Mouse (Mus musculus) heart, embryonic 16.5 days (tissue): ENCODE results near the gene Cel. TPM values are rescaled to one million over a fixed set of nuclear protein-coding genes. Genes with fewer than 3 reads are reported as not detected.

Experiments
- ATAC-seq: fragments of 200-750 bp; cut with Nextera tagmentation; replicated peaks from 2 replicates; pipeline ENCODE4 v1.8.0; 2017; ENCODE audit warnings: moderate number of reproducible peaks; ENCODE audit not compliant: insufficient read depth, low FRiP score; ENCODE audit errors: extremely low read depth
- H3K27ac ChIP-seq: fragments of 300-500 bp; sonication (generic); 2 replicates; pipeline ENCODE4 v1.5.1; 2014; ENCODE audit warnings: mild to moderate bottlenecking, low read length, control low read depth, moderate library complexity
- H3K27me3 ChIP-seq: fragments of 300-500 bp; sonication (generic); 2 replicates; pipeline ENCODE4 v1.6.1; 2014; ENCODE audit warnings: low read length, mixed read lengths; ENCODE audit not compliant: control insufficient read depth, insufficient read depth
- H3K36me3 ChIP-seq: fragments of 300-500 bp; sonication (generic); 2 replicates; pipeline ENCODE4 v1.6.1; 2014; ENCODE audit not compliant: control insufficient read depth, insufficient read depth
- H3K4me1 ChIP-seq: fragments of 300-500 bp; sonication (generic); 2 replicates; pipeline ENCODE4 v1.6.1; 2014; ENCODE audit warnings: low read length, mixed read lengths; ENCODE audit not compliant: control insufficient read depth, insufficient read depth
- H3K4me2 ChIP-seq: fragments of 300-500 bp; sonication (generic); 2 replicates; pipeline ENCODE4 v1.6.1; 2014; ENCODE audit warnings: low read depth, mild to moderate bottlenecking, control low read depth, low read length
- H3K4me3 ChIP-seq: fragments of 300-500 bp; sonication (generic); 2 replicates; pipeline ENCODE4 v1.5.1; 2014; ENCODE audit warnings: mild to moderate bottlenecking, control low read depth, low read length
- H3K9ac ChIP-seq: fragments of 300-500 bp; sonication (generic); 2 replicates; pipeline ENCODE4 v1.6.1; 2014; ENCODE audit warnings: low read length, control low read depth
- H3K9me3 ChIP-seq: fragments of 300-500 bp; sonication (generic); replicated peaks from 2 replicates; pipeline ENCODE4 v1.6.1; 2016; ENCODE audit warnings: low read length; ENCODE audit not compliant: control insufficient read depth
- WGBS: fragments of 180-500 bp; shearing (Covaris S2); extraction: QIAGEN DNeasy Blood & Tissue Kit; methylation state at CpG from one replicate; pipeline ENCODE4 v1.1.7; 2014; 5-methylcytosine and 5-hydroxymethylcytosine counted together
- polyA plus RNA-seq: library from polyadenylated mRNA; unstranded; fragments of >200 nt; fragmentation: Nextera tagmentation; extraction: Ambion mirVana; gene quantifications from 2 replicates; pipeline ENCODE4 v1.2.1, GENCODE M21; 2015

Cel gene
- polyA plus RNA-seq, 1 experiment from 2014 or later, result 0.30 TPM

- ATAC-seq, result no peak
- Histone ChIP-seq H3K36me3 (no peaks in the 10 kb centered on the region), H3K4me2 (no peak overlapping the region), H3K4me1 (no peaks in the 10 kb centered on the region), H3K9ac (no peak overlapping the region), H3K27ac (no peak overlapping the region), H3K9me3 (no peaks in the 10 kb centered on the region), H3K27me3 (no peaks in the 10 kb centered on the region), H3K4me3 (no peak overlapping the region)
- WGBS, result 61% methylated on average over 2 of the region's 2 CpGs
These were observed 28.3 kb upstream of the Cel start for GRCm38 (mm10) chr2:28591479-28591878.

- Histone ChIP-seq H3K27me3 (no peaks in the 10 kb centered on the region), H3K4me1 (no peaks in the 10 kb centered on the region), H3K9ac (no peak overlapping the region), H3K27ac (no peak overlapping the region), H3K4me3 (no peak overlapping the region), H3K9me3 (no peaks in the 10 kb centered on the region), H3K36me3 (no peaks in the 10 kb centered on the region), H3K4me2 (no peak overlapping the region)
- 23% methylated on average over 1 of the region's 1 CpGs for WGBS
- ATAC-seq, result no peak
These were observed 25.4 kb upstream of the Cel start for GRCm38 (mm10) chr2:28588574-28588973.

GRCm38 (mm10) chr2:28585730-28586129 lies 22.5 kb upstream of the Cel start:
- Histone ChIP-seq H3K4me1 (peaks cover 7% of the 10 kb centered on the region), H3K27ac (no peak overlapping the region)

GRCm38 (mm10) chr2:28585043-28585571 lies 21.9 kb upstream of the Cel start:
- 15% methylated on average over 6 of the region's 6 CpGs for WGBS
- no peaks in the 10 kb centered on the region for H3K36me3 ChIP-seq
- H3K4me1 ChIP-seq, result peaks cover 7% of the 10 kb centered on the region
- H3K4me3 ChIP-seq, result no peak overlapping the region
- no peak for ATAC-seq
- H3K27me3 ChIP-seq, result no peaks in the 10 kb centered on the region
- H3K9ac ChIP-seq, result no peak overlapping the region
- H3K27ac ChIP-seq, result no peak overlapping the region
- H3K4me2 ChIP-seq, result no peak overlapping the region
- H3K9me3 ChIP-seq, result no peaks in the 10 kb centered on the region

More at GRCm38 (mm10) chr2:28585730-28586129, 22.5 kb upstream of the Cel start:
- no peaks in the 10 kb centered on the region for H3K27me3 ChIP-seq
- H3K4me2 ChIP-seq, result no peak overlapping the region
- H3K36me3 ChIP-seq, result no peaks in the 10 kb centered on the region
- 33% methylated on average over 2 of the region's 2 CpGs for WGBS
- ATAC-seq, result no peak
- H3K4me3 ChIP-seq, result no peak overlapping the region
- H3K9me3 ChIP-seq, result no peaks in the 10 kb centered on the region
- no peak overlapping the region for H3K9ac ChIP-seq

- H3K27ac ChIP-seq, result peak within 1 kb of the TSS; percentile 92
- peaks cover 7% of the 10 kb centered on the region for H3K4me1 ChIP-seq
- WGBS, result 69% methylated on average over 9 of the region's 9 CpGs
- peak within 1 kb of the TSS; percentile 87 for H3K4me3 ChIP-seq
- no peak for ATAC-seq
- H3K9ac ChIP-seq, result peak within 1 kb of the TSS; percentile 86
- H3K36me3 ChIP-seq, result peaks cover 5% of the 10 kb centered on the region
- no peaks in the 10 kb centered on the region for H3K9me3 ChIP-seq
- H3K27me3 ChIP-seq, result no peaks in the 10 kb centered on the region
- H3K4me2 ChIP-seq, result peak within 1 kb of the TSS; percentile 81
These were observed 20.4 kb upstream of the Cel start, which contains the start of gene Gtf3c5 for GRCm38 (mm10) chr2:28583651-28584050. Gene Gtf3c5 (minus strand): TSS chr2:28583751.

GRCm38 (mm10) chr2:28582647-28583353 lies 19.6 kb upstream of the Cel start:
- peak overlapping the region; percentile 86 for H3K9ac ChIP-seq
- peak overlapping the region; percentile 92 for H3K27ac ChIP-seq
- H3K27me3 ChIP-seq, result no peaks in the 10 kb centered on the region
- peak; percentile 94 for ATAC-seq
- peaks cover 5% of the 10 kb centered on the region for H3K36me3 ChIP-seq
- WGBS, result under 1% methylated on average over 56 of the region's 56 CpGs
- H3K4me1 ChIP-seq, result peaks cover 7% of the 10 kb centered on the region
- peak overlapping the region; percentile 87 for H3K4me3 ChIP-seq
- H3K9me3 ChIP-seq, result no peaks in the 10 kb centered on the region
- H3K4me2 ChIP-seq, result peak overlapping the region; percentile 81

- H3K4me3 ChIP-seq, result no peak overlapping the region
- H3K9ac ChIP-seq, result no peak overlapping the region
- H3K27ac ChIP-seq, result no peak overlapping the region
- no peaks in the 10 kb centered on the region for H3K9me3 ChIP-seq
- peaks cover 4% of the 10 kb centered on the region for H3K4me1 ChIP-seq
- no peak overlapping the region for H3K4me2 ChIP-seq
- no peak for ATAC-seq
- WGBS, result 58% methylated on average over 5 of the region's 5 CpGs
- no peaks in the 10 kb centered on the region for H3K27me3 ChIP-seq
- H3K36me3 ChIP-seq, result peaks cover 37% of the 10 kb centered on the region
These were observed 14.8 kb upstream of the Cel start for GRCm38 (mm10) chr2:28578003-28578402.

GRCm38 (mm10) chr2:28576815-28577214 lies 13.6 kb upstream of the Cel start:
- H3K9ac ChIP-seq, result no peak overlapping the region
- peaks cover 49% of the 10 kb centered on the region for H3K36me3 ChIP-seq
- ATAC-seq, result no peak
- WGBS, result 77% methylated on average over 3 of the region's 3 CpGs
- no peak overlapping the region for H3K4me3 ChIP-seq
- no peaks in the 10 kb centered on the region for H3K9me3 ChIP-seq
- H3K4me2 ChIP-seq, result no peak overlapping the region
- H3K27ac ChIP-seq, result no peak overlapping the region
- H3K27me3 ChIP-seq, result no peaks in the 10 kb centered on the region
- H3K4me1 ChIP-seq, result peaks cover 2% of the 10 kb centered on the region

GRCm38 (mm10) chr2:28575341-28575740 lies 12.1 kb upstream of the Cel start:
- H3K27me3 ChIP-seq, result no peaks in the 10 kb centered on the region
- no peaks in the 10 kb centered on the region for H3K9me3 ChIP-seq
- WGBS, result 66% methylated on average over 4 of the region's 4 CpGs
- H3K4me2 ChIP-seq, result no peak overlapping the region
- H3K27ac ChIP-seq, result no peak overlapping the region
- H3K4me3 ChIP-seq, result no peak overlapping the region
- ATAC-seq, result no peak
- peaks cover 57% of the 10 kb centered on the region for H3K36me3 ChIP-seq
- H3K4me1 ChIP-seq, result no peaks in the 10 kb centered on the region
- no peak overlapping the region for H3K9ac ChIP-seq
